Mouse (Mus musculus): ENCODE data around the gene Ccdc91.

DNA sequence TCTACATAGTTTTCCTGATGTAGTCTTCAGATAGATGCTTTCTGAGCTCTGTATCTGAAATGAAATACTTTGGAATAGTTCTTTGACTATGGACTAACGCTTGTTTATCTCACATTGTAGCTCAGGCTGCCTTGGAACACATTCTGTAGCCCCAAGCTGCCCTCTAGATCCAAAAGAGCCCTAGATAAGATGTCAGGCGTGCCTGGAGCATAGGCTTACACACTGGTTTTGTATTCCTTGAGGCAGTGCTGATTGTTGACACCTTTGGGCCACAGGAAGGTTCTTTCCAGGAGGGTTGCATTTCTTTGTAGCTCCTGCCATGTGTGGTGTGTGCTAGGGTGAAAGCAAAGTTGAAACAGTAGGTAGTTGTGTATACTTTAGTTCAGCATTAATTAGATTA lies 139.7 kb downstream of the Ccdc91 start:
- TF ChIP-seq CTCF (IDR thresholded peaks at IDR 0.05; ENCODE audit: low read depth, low read length) (no peak), POLR2A (IDR thresholded peaks at IDR 0.05; ENCODE audit: extremely low read depth, insufficient read depth, low read length) (no peak)

Data from liver, adult 2 months (tissue).